Mouse (Mus musculus) myocyte (in vitro differentiated cells): ENCODE results near the gene Olfr32. TPM values are rescaled to one million over a fixed set of nuclear protein-coding genes. Genes with fewer than 3 reads are reported as not detected.
"Not testable (repeated sequence)": the region's sequence is repeated elsewhere in the genome, so short reads cannot be mapped to it uniquely, and the experiment has no call there.

Experiments used
- H3K27me3 ChIP-seq: one replicate; pipeline ENCODE4 v1.6.1; 2011; ENCODE audit not compliant: control insufficient read depth, insufficient read depth, insufficient read length
- H3K36me3 ChIP-seq: one replicate; pipeline ENCODE4 v1.6.1; 2011; ENCODE audit not compliant: control insufficient read depth, insufficient read depth
- H3K4me2 ChIP-seq: one replicate; pipeline ENCODE4 v1.6.1; 2011; ENCODE audit warnings: low read depth, control low read depth
- H3K4me3 ChIP-seq: one replicate; pipeline ENCODE4 v1.5.1; 2011; ENCODE audit warnings: mild to moderate bottlenecking, control low read depth, moderate library complexity
- H3K79me2 ChIP-seq: one replicate; pipeline ENCODE4 v1.6.1; 2011; ENCODE audit not compliant: control insufficient read depth, insufficient read depth
- H3ac ChIP-seq: one replicate; pipeline ENCODE4 v1.6.1; 2011; ENCODE audit not compliant: control insufficient read depth, insufficient read length
- CEBPB ChIP-seq: IDR thresholded peaks from 2 replicates; pipeline ENCODE4 v1.6.1; 2011; ENCODE audit warnings: mild to moderate bottlenecking, moderate library complexity; ENCODE audit not compliant: poor library complexity, insufficient read depth, severe bottlenecking
- E2F4 ChIP-seq: IDR thresholded peaks from one replicate; pipeline ENCODE4 v1.6.1; 2011; ENCODE audit warnings: mild to moderate bottlenecking, control low read depth, moderate library complexity; ENCODE audit not compliant: insufficient read depth
- MAX ChIP-seq: IDR thresholded peaks from one replicate; pipeline ENCODE4 v1.6.1; 2011; ENCODE audit warnings: low read depth, mild to moderate bottlenecking, control low read depth
- MYOD1 ChIP-seq, 3 experiments: IDR thresholded peaks; one replicate each; pipeline ENCODE4 v1.6.1; 2011; ENCODE audit warnings: control low read depth in 2 of 3, low read depth in 2 of 3, mild to moderate bottlenecking in 2 of 3, moderate library complexity in 1 of 3; ENCODE audit not compliant: insufficient read length in 2 of 3, control insufficient read depth in 1 of 3
- MYOG ChIP-seq, 3 experiments: IDR thresholded peaks; one replicate each; pipeline ENCODE4 v1.6.1; 2011; ENCODE audit warnings: control low read depth in 2 of 3, low read depth in 2 of 3, mild to moderate bottlenecking in 2 of 3; ENCODE audit not compliant: insufficient read length in 2 of 3, control insufficient read depth in 1 of 3, insufficient read depth in 1 of 3
- POLR2A ChIP-seq: IDR thresholded peaks from one replicate; pipeline ENCODE4 v1.6.1; 2011; ENCODE audit warnings: low read depth, mild to moderate bottlenecking, control low read depth, moderate library complexity; ENCODE audit not compliant: insufficient read length
- POLR2AphosphoS2 ChIP-seq: IDR thresholded peaks from one replicate; pipeline ENCODE4 v1.6.1; 2011; ENCODE audit warnings: low read depth, control low read depth; ENCODE audit not compliant: insufficient read length
- REST ChIP-seq: IDR thresholded peaks from one replicate; pipeline ENCODE4 v1.6.1; 2011; ENCODE audit warnings: mild to moderate bottlenecking, control low read depth, moderate library complexity; ENCODE audit not compliant: insufficient read depth, insufficient read length
- SRF ChIP-seq: IDR thresholded peaks from one replicate; pipeline ENCODE4 v1.6.1; 2011; ENCODE audit warnings: low read depth; ENCODE audit not compliant: control insufficient read depth, insufficient read length
- TCF12 ChIP-seq: IDR thresholded peaks from one replicate; pipeline ENCODE4 v1.6.1; 2011; ENCODE audit warnings: mild to moderate bottlenecking, control low read depth; ENCODE audit not compliant: poor library complexity, insufficient read depth, severe bottlenecking
- TCF3 ChIP-seq: IDR thresholded peaks from one replicate; pipeline ENCODE4 v1.6.1; 2011; ENCODE audit warnings: low read depth, control low read depth; ENCODE audit not compliant: insufficient read length
- USF1 ChIP-seq: IDR thresholded peaks from one replicate; pipeline ENCODE4 v1.6.1; 2011; ENCODE audit warnings: low read depth, mild to moderate bottlenecking, control low read depth, moderate library complexity
- polyA plus RNA-seq: library from polyadenylated mRNA; unstranded; fragments of >200 nt; fragmentation: generic; extraction: Trizol; gene quantifications from one replicate; pipeline ENCODE4 v1.2.1, GENCODE M21; 2012; ENCODE audit warnings: missing spikeins

The Olfr32 gene
- not detected for polyA plus RNA-seq

- Histone ChIP-seq H3K4me2 (no peak within 1 kb of the TSS), H3K27me3 (no peaks in the 10 kb centered on the region), H3ac (no peak within 1 kb of the TSS), H3K4me3 (no peak within 1 kb of the TSS), H3K79me2 (no peaks in the 10 kb centered on the region), H3K36me3 (no peaks in the 10 kb centered on the region)
- no peak for TF ChIP-seq MAX
- TF ChIP-seq USF1: no peak
- no peak for TF ChIP-seq E2F4
- TF ChIP-seq CEBPB: no peak
- no peak for TF ChIP-seq MYOG (IDR thresholded peaks at IDR 0.05; ENCODE audit: control insufficient read depth in 1 of 3, insufficient read depth in 1 of 3, insufficient read length in 2 of 3, low read depth in 2 of 3)
- no peak for TF ChIP-seq POLR2AphosphoS2
- TF ChIP-seq TCF12: no peak
- no peak for TF ChIP-seq POLR2A
- TF ChIP-seq REST: no peak
- TF ChIP-seq SRF: no peak
- TF ChIP-seq TCF3: no peak
- TF ChIP-seq MYOD1 (IDR thresholded peaks at IDR 0.05; ENCODE audit: control insufficient read depth in 1 of 3, insufficient read length in 2 of 3, low read depth in 2 of 3): no peak
Measured at GRCm38 (mm10) chr2:90142196-90142595, at the start of gene Olfr32. Gene Olfr32, minus strand, starts transcription at chr2:90142296.

DNA sequence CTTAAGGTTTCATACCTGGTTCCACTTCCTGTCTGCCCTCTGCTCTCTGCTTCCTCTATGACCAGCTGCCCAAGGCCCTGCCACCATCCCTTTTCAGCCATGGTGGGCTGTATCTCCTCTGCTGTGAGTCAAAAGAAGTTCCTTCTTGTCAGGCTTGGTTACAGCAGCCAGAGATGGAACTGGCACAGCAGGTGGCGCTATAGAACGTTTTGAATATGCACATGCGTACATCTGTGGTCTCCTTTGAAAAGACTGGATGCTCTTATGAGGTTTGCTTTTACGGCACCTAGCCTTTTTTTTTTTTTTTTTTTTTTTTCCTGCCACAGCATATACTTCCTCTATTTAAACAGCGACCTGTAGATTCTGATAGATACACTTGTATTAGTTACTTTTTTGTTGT, 45.0 kb upstream of the Olfr32 start:
- not testable (repeated sequence) for H3K4me2 ChIP-seq, H3K36me3 ChIP-seq, H3K79me2 ChIP-seq, H3K4me3 ChIP-seq, H3K27me3 ChIP-seq, H3ac ChIP-seq

- H3ac ChIP-seq, H3K27me3 ChIP-seq, H3K36me3 ChIP-seq, H3K4me3 ChIP-seq, H3K4me2 ChIP-seq, H3K79me2 ChIP-seq: not testable (repeated sequence)
Measured at GRCm38 (mm10) chr2:90186082-90186481, 44.0 kb upstream of the Olfr32 start.

- Histone ChIP-seq H3ac (no peak overlapping the region), H3K4me3 (no peak overlapping the region), H3K79me2 (no peaks in the 10 kb centered on the region), H3K4me2 (no peak overlapping the region), H3K36me3 (no peaks in the 10 kb centered on the region), H3K27me3 (no peaks in the 10 kb centered on the region)
- TF ChIP-seq E2F4 (no peak), POLR2AphosphoS2 (no peak), MYOG (IDR thresholded peaks at IDR 0.05; ENCODE audit: control insufficient read depth in 1 of 3, insufficient read depth in 1 of 3, insufficient read length in 2 of 3, low read depth in 2 of 3) (no peak), MYOD1 (IDR thresholded peaks at IDR 0.05; ENCODE audit: control insufficient read depth in 1 of 3, insufficient read length in 2 of 3, low read depth in 2 of 3) (no peak), REST (no peak), POLR2A (no peak), MAX (no peak), TCF3 (no peak), USF1 (no peak), TCF12 (no peak), CEBPB (no peak), SRF (no peak)
Measured at GRCm38 (mm10) chr2:90153916-90154315, 11.8 kb upstream of the Olfr32 start.

GRCm38 (mm10) chr2:90152991-90153390, 10.9 kb upstream of the Olfr32 start, which contains the start of gene Olfr1270:
Gene Olfr1270, minus strand, starts transcription at chr2:90153091.
- no peak within 1 kb of the TSS for H3K4me2 ChIP-seq
- no peaks in the 10 kb centered on the region for H3K36me3 ChIP-seq
- no peak within 1 kb of the TSS for H3ac ChIP-seq
- H3K4me3 ChIP-seq: no peak within 1 kb of the TSS
- H3K79me2 ChIP-seq: no peaks in the 10 kb centered on the region
- no peak for TF ChIP-seq SRF
- TF ChIP-seq CEBPB: no peak
- TF ChIP-seq TCF12: no peak
- TF ChIP-seq MYOG (IDR thresholded peaks at IDR 0.05; ENCODE audit: control insufficient read depth in 1 of 3, insufficient read depth in 1 of 3, insufficient read length in 2 of 3, low read depth in 2 of 3): no peak
- no peak for TF ChIP-seq REST
- TF ChIP-seq MAX: no peak
- no peak for TF ChIP-seq E2F4
- no peak for TF ChIP-seq TCF3
- no peak for TF ChIP-seq POLR2A
- no peak for TF ChIP-seq USF1
- no peak for TF ChIP-seq MYOD1 (IDR thresholded peaks at IDR 0.05; ENCODE audit: control insufficient read depth in 1 of 3, insufficient read length in 2 of 3, low read depth in 2 of 3)
- no peak for TF ChIP-seq POLR2AphosphoS2
- no peaks in the 10 kb centered on the region for H3K27me3 ChIP-seq
